Mouse (Mus musculus) forebrain, postnatal 0 days (tissue): ENCODE results near the gene Kpna7. TPM values are rescaled to one million over a fixed set of nuclear protein-coding genes. Genes with fewer than 3 reads are reported as not detected.

Experiments used
- ATAC-seq: fragments of 200-750 bp; cut with Nextera tagmentation; 2 replicates; pipeline ENCODE4 v1.8.0; 2017; ENCODE audit warnings: mild to moderate bottlenecking, moderate library complexity
- DNase-seq: peaks from one replicate; pipeline ENCODE4 v3.0.0-alpha.2; 2015
- H3K27ac ChIP-seq: fragments of 300-500 bp; sonication (generic); 2 replicates; pipeline ENCODE4 v1.5.1; 2014; ENCODE audit warnings: low read depth, mild to moderate bottlenecking, antibody characterized with exemption, low read length, moderate library complexity, mixed read lengths
- H3K27me3 ChIP-seq: fragments of 300-500 bp; sonication (generic); 2 replicates; pipeline ENCODE4 v1.6.1; 2014; ENCODE audit warnings: mild to moderate bottlenecking, low read length, mixed read lengths; ENCODE audit not compliant: insufficient read depth
- H3K36me3 ChIP-seq: fragments of 300-500 bp; sonication (generic); 2 replicates; pipeline ENCODE4 v1.6.1; 2014; ENCODE audit warnings: mild to moderate bottlenecking, moderate library complexity; ENCODE audit not compliant: insufficient read depth
- H3K4me1 ChIP-seq: fragments of 300-500 bp; sonication (generic); 2 replicates; pipeline ENCODE4 v1.6.1; 2014; ENCODE audit warnings: antibody characterized with exemption; ENCODE audit not compliant: insufficient read depth
- H3K4me2 ChIP-seq: fragments of 300-500 bp; sonication (generic); 2 replicates; pipeline ENCODE4 v1.6.1; 2014; ENCODE audit warnings: low read depth, mild to moderate bottlenecking, moderate library complexity
- H3K4me3 ChIP-seq: fragments of 300-500 bp; sonication (generic); 2 replicates; pipeline ENCODE4 v1.5.1; 2014; ENCODE audit warnings: low read depth, low read length, mixed read lengths
- H3K9ac ChIP-seq: fragments of 300-500 bp; sonication (generic); 2 replicates; pipeline ENCODE4 v1.6.1; 2014; ENCODE audit warnings: mild to moderate bottlenecking
- H3K9me3 ChIP-seq: fragments of 300-500 bp; sonication (generic); 2 replicates; pipeline ENCODE4 v1.6.1; 2016; ENCODE audit warnings: low read length
- CTCF ChIP-seq: sonication (generic); IDR thresholded peaks from 2 replicates; pipeline ENCODE4 v1.5.1; 2016; ENCODE audit warnings: antibody characterized with exemption, control low read depth, low read depth
- WGBS: fragments of 180-500 bp; shearing (Covaris S2); extraction: QIAGEN DNeasy Blood & Tissue Kit; methylation state at CpG from one replicate; pipeline ENCODE4 v1.1.7; 2014; 5-methylcytosine and 5-hydroxymethylcytosine counted together
- polyA plus RNA-seq: library from polyadenylated mRNA; unstranded; fragments of >200 nt; fragmentation: Nextera tagmentation; extraction: Ambion mirVana; gene quantifications from 2 replicates; pipeline ENCODE4 v1.2.1, GENCODE M21; 2015
- total RNA-seq: library from RNA; depleted of rRNA; stranded (reverse); fragments of >200 nt; gene quantifications from 2 replicates; pipeline ENCODE4 v1.2.3, GENCODE M21; 2014

The Kpna7 gene
- total and polyA plus RNA-seq, 2 experiments from 2014 or later: not detected

GRCm38 (mm10) chr5:145115736-145116135, 31.9 kb upstream of the Kpna7 start:
- no peak for TF ChIP-seq CTCF
- H3K4me2 ChIP-seq: no peak overlapping the region
- ATAC-seq (no peak), DNase-seq (no peak)
- no peak overlapping the region for H3K4me3 ChIP-seq
- peaks cover 7% of the 10 kb centered on the region; the same call in 1 of the 2 replicates for H3K27me3 ChIP-seq
- no peaks in the 10 kb centered on the region for H3K36me3 ChIP-seq
- H3K27ac ChIP-seq: no peak overlapping the region
- WGBS: 95% methylated on average over 5 of the region's 5 CpGs
- H3K4me1 ChIP-seq: no peaks in the 10 kb centered on the region
- H3K9ac ChIP-seq: no peak overlapping the region
- no peaks in the 10 kb centered on the region for H3K9me3 ChIP-seq

GRCm38 (mm10) chr5:145114606-145115473, 31.0 kb upstream of the Kpna7 start:
- Histone ChIP-seq H3K36me3 (peaks cover 9% of the 10 kb centered on the region), H3K4me2 (peak overlapping the region; percentile 56), H3K4me1 (no peaks in the 10 kb centered on the region), H3K27ac (no peak overlapping the region), H3K4me3 (peak overlapping the region; percentile 43), H3K9me3 (no peaks in the 10 kb centered on the region), H3K27me3 (peaks cover 7% of the 10 kb centered on the region; the same call in 1 of the 2 replicates), H3K9ac (peak overlapping the region; percentile 35; the same call in 1 of the 2 replicates)
- no peak for TF ChIP-seq CTCF
- ATAC-seq (peak; percentile 7; the same call in 1 of the 2 replicates), DNase-seq (peak; percentile 41)
- 22% methylated on average over 29 of the region's 40 CpGs for WGBS

DNA sequence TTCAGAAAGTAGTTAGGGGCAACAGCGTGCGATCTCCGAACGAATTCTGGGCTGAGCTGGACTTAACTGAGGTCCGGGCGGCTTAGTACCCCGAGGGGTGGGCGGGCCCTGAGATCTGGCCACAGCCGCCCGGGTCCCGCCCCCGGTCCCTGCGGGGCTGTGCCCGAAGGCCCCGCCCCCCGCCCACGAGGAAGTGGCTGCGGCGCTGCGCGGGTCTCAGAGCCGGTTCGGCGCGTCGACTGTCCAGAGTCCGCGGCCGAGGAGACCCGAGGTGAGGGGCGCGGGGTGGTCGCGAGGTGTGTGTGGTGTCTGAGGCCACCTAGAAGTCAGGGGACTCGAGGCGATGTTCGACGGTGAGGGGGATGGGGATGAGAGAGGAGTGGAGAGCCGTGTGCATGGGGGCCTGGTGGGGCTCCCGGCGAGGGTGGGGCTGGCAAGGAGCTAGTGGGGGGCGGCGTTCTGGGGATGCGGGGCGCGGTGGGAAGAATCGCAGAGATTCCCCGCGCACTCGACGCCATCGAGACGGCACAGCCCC, 30.3 kb upstream of the Kpna7 start, which contains the start of gene Arpc1b:
Gene Arpc1b (plus strand): TSS at position 145 of the 535 bp plus-strand sequence.
- TF ChIP-seq CTCF: no peak
- 2% methylated on average over 50 of the region's 53 CpGs for WGBS
- H3K9me3 ChIP-seq: no peaks in the 10 kb centered on the region
- DNase-seq: peak; percentile 31
- H3K27ac ChIP-seq: no peak within 1 kb of the TSS
- H3K27me3 ChIP-seq: peaks cover 7% of the 10 kb centered on the region; the same call in 1 of the 2 replicates
- ATAC-seq: peak; percentile 52
- peak within 1 kb of the TSS; percentile 35; the same call in 1 of the 2 replicates for H3K9ac ChIP-seq
- peak within 1 kb of the TSS; percentile 56 for H3K4me2 ChIP-seq
- H3K36me3 ChIP-seq: peaks cover 16% of the 10 kb centered on the region
- H3K4me3 ChIP-seq: peak within 1 kb of the TSS; percentile 43
- H3K4me1 ChIP-seq: no peaks in the 10 kb centered on the region

DNA sequence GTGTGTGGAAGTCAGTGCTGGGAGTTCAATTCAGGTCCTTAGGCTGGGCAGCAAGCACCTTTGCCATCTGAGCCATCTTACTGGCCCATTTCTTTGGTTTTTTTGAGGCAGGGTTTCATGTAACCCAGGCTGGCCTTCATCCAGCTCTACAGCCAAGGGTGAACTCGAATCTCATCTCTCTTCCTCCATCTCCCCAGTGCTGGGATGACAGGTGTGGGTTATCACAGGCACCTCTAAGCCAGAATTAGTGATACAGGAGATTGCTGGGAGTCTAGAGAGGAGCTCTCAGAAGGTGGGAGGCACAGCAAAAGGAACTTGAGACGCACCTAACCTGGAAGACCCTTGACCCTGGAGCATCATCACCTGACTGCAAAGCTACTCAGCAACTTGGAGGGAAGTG, 29.6 kb upstream of the Kpna7 start:
- Histone ChIP-seq H3K36me3 (peaks cover 21% of the 10 kb centered on the region), H3K27ac (no peak overlapping the region), H3K4me3 (no peak overlapping the region), H3K9me3 (no peaks in the 10 kb centered on the region), H3K9ac (no peak overlapping the region), H3K4me2 (peak overlapping the region; percentile 56), H3K4me1 (no peaks in the 10 kb centered on the region), H3K27me3 (peaks cover 7% of the 10 kb centered on the region; the same call in 1 of the 2 replicates)
- no peak for TF ChIP-seq CTCF
- DNase-seq: no peak
- 56% methylated on average over 2 of the region's 2 CpGs for WGBS
- no peak for ATAC-seq

- H3K9me3 ChIP-seq: no peaks in the 10 kb centered on the region
Observed at GRCm38 (mm10) chr5:145112566-145112965, 28.7 kb upstream of the Kpna7 start.

GRCm38 (mm10) chr5:145110401-145110800, 26.6 kb upstream of the Kpna7 start:
- DNase-seq: no peak
- Histone ChIP-seq H3K27me3 (peaks cover 7% of the 10 kb centered on the region; the same call in 1 of the 2 replicates), H3K9ac (no peak overlapping the region), H3K36me3 (peaks cover 51% of the 10 kb centered on the region), H3K9me3 (no peaks in the 10 kb centered on the region), H3K27ac (no peak overlapping the region), H3K4me1 (no peaks in the 10 kb centered on the region), H3K4me2 (no peak overlapping the region), H3K4me3 (no peak overlapping the region)
- no peak for ATAC-seq
- no peak for TF ChIP-seq CTCF
- 91% methylated on average over 6 of the region's 6 CpGs for WGBS

More at GRCm38 (mm10) chr5:145112566-145112965, 28.7 kb upstream of the Kpna7 start:
- Histone ChIP-seq H3K9ac (no peak overlapping the region), H3K4me2 (no peak overlapping the region), H3K4me3 (no peak overlapping the region), H3K27ac (no peak overlapping the region), H3K27me3 (peaks cover 7% of the 10 kb centered on the region; the same call in 1 of the 2 replicates), H3K36me3 (peaks cover 30% of the 10 kb centered on the region), H3K4me1 (no peaks in the 10 kb centered on the region)
- ATAC-seq (no peak), DNase-seq (no peak)
- 80% methylated on average over 8 of the region's 8 CpGs for WGBS
- TF ChIP-seq CTCF: no peak
